12 mouse cellular contexts compared by ENCODE assay signal in genomic region chr2:152056368-152057251, GRCm38 (mm10). TPM values are rescaled to one million over a fixed set of nuclear protein-coding genes. Genes with fewer than 3 reads are reported as not detected.
DNase-seq lines count a peak whose midpoint lies in the region; ATAC-seq and TF ChIP-seq lines count a peak whose summit lies in the region.
"Had no signal": no experiment of that assay in that cellular context is flagged by ENCODE, and none has a peak within 500 bp of the region (broad histone marks: within the 10 kb centered on the region; RNA-seq: fewer than 3 reads in every experiment).

No protein-coding gene starts in this region.

- H3K4me2 ChIP-seq in hindbrain, postnatal 0 days (ENCODE audit: low read depth, low read length), result no peak overlapping the region
- H3K4me2 ChIP-seq in intestine, embryonic 16.5 days (ENCODE audit: low read depth, low read length), result no peak overlapping the region
- H3K4me2 ChIP-seq: liver, embryonic 15.5 days had no signal

- no peak overlapping the region for H3K4me3 ChIP-seq in hindbrain, postnatal 0 days (ENCODE audit: low read length)
- H3K4me3 ChIP-seq in intestine, embryonic 16.5 days (ENCODE audit: low read length), result no peak overlapping the region
- H3K4me3 ChIP-seq: erythroblast, embryonic 14.5 days; liver, embryonic 15.5 days had no signal

- no peak overlapping the region for H3K9ac ChIP-seq in hindbrain, postnatal 0 days (replicated peaks; ENCODE audit: low read length)
- H3K9ac ChIP-seq in intestine, embryonic 16.5 days (ENCODE audit: low read depth, low read length), result no peak overlapping the region
- H3K9ac ChIP-seq: liver, embryonic 15.5 days had no signal

- peak; percentile 14 for DNase-seq in adrenal gland, postnatal 14 days
- DNase-seq in adrenal gland, adult 2 months, result no peak
- peak; percentile 56 for DNase-seq in 416B (ENCODE audit: low read depth)
- peak; percentile 94 to 96 for DNase-seq in cerebellum, postnatal 14 days
- peak; percentile 79 for DNase-seq in hindbrain, postnatal 0 days (ENCODE audit: low spot score)
- no peak for DNase-seq in retina, embryonic 14.5 days (ENCODE audit: low spot score)
- no peak for DNase-seq in adrenal gland, postnatal 10 days

- WGBS in hindbrain, postnatal 0 days, result 40% methylated on average over 20 of the region's 22 CpGs
- 66% methylated on average over 22 of the region's 22 CpGs for WGBS in intestine, embryonic 16.5 days

- H3K4me1 ChIP-seq in hindbrain, postnatal 0 days (ENCODE audit: insufficient read depth, low read length), result no peaks in the 10 kb centered on the region
- no peaks in the 10 kb centered on the region for H3K4me1 ChIP-seq in intestine, embryonic 16.5 days (ENCODE audit: control insufficient read depth, insufficient read depth, low read length)
- H3K4me1 ChIP-seq: liver, embryonic 15.5 days had no signal

- H3K27ac ChIP-seq in hindbrain, postnatal 0 days, result peak overlapping the region; percentile 56
- H3K27ac ChIP-seq in intestine, embryonic 16.5 days (ENCODE audit: low read length), result no peak overlapping the region
- H3K27ac ChIP-seq: liver, embryonic 15.5 days had no signal

- H3K36me3 ChIP-seq in hindbrain, postnatal 0 days (ENCODE audit: insufficient read depth, low read length), result no peaks in the 10 kb centered on the region
- H3K36me3 ChIP-seq in intestine, embryonic 16.5 days (ENCODE audit: control insufficient read depth, insufficient read depth, low read length), result no peaks in the 10 kb centered on the region
- H3K36me3 ChIP-seq: liver, embryonic 15.5 days had no signal

- ATAC-seq in hindbrain, postnatal 0 days, result peak; percentile 87
- no peak for ATAC-seq in intestine, embryonic 16.5 days
- ATAC-seq: Patski had no signal

- no peak for TF ChIP-seq CTCF in hindbrain, postnatal 0 days (IDR thresholded peaks at IDR 0.05; ENCODE audit: low read depth)

- H3K27me3 ChIP-seq in hindbrain, postnatal 0 days (ENCODE audit: insufficient read depth, low read length), result no peaks in the 10 kb centered on the region
- H3K27me3 ChIP-seq in intestine, embryonic 16.5 days (replicated peaks; ENCODE audit: control insufficient read depth, insufficient read depth, low read length), result peaks cover 8% of the 10 kb centered on the region; the same call in 1 of the 2 replicates

- no peaks in the 10 kb centered on the region for H3K9me3 ChIP-seq in hindbrain, postnatal 0 days (ENCODE audit: low read length)
- no peaks in the 10 kb centered on the region for H3K9me3 ChIP-seq in intestine, embryonic 16.5 days (ENCODE audit: control insufficient read depth, low read length)
- H3K9me3 ChIP-seq: liver, embryonic 15.5 days had no signal

RNA-seq across cellular contexts. Expression of gene Scrt2, which starts 24.7 kb away (rescaled TPM):
- 0.30 and 0.33 TPM in 2 replicates for total RNA-seq in adrenal gland, postnatal 14 days (2021)
- under 1 TPM; 0.21 to 0.35 TPM for total RNA-seq in adrenal gland, adult 2 months (2021)
- polyA plus RNA-seq in adrenal gland, adult 2 months (2012; rRNA removed), result 0.27 and 0.36 TPM in 2 replicates
- total RNA-seq in hindbrain, postnatal 0 days (2014; rRNA removed), result 13.3 and 18.4 TPM in 2 replicates
- polyA plus RNA-seq in hindbrain, postnatal 0 days (2015; fragmentation: Nextera tagmentation; extraction: Ambion mirVana), result 4.1 and 4.4 TPM in 2 replicates
- total RNA-seq in adrenal gland, postnatal 10 days (2021), result under 1 TPM; 0.21 to 0.27 TPM
- not detected in 2 replicates for polyA plus RNA-seq in intestine, embryonic 16.5 days (2015; fragmentation: Nextera tagmentation; extraction: Ambion mirVana)
- polyA plus RNA-seq: erythroblast, embryonic 14.5 days; heart, postnatal 0 days; liver, embryonic 15.5 days; Patski had no signal

RNA-seq across cellular contexts. Expression of gene Srxn1, which starts 48.7 kb away (rescaled TPM):
- 267 and 289 TPM in 2 replicates for total RNA-seq in adrenal gland, postnatal 14 days (2021)
- total RNA-seq in adrenal gland, adult 2 months (2021), result 100 to 1,000 TPM; 188 to 772 TPM
- 315 and 608 TPM in 2 replicates for polyA plus RNA-seq in adrenal gland, adult 2 months (2012; rRNA removed)
- total RNA-seq in hindbrain, postnatal 0 days (2014; rRNA removed), result 51.7 and 54.5 TPM in 2 replicates
- polyA plus RNA-seq in hindbrain, postnatal 0 days (2015; fragmentation: Nextera tagmentation; extraction: Ambion mirVana), result 26.4 and 26.8 TPM in 2 replicates
- total RNA-seq in adrenal gland, postnatal 10 days (2021), result 100 to 1,000 TPM in 1 of 2 experiments, 10 to 100 TPM in 1; 48.5 to 177 TPM
- polyA plus RNA-seq in intestine, embryonic 16.5 days (2015; fragmentation: Nextera tagmentation; extraction: Ambion mirVana), result 34.9 and 43.6 TPM in 2 replicates

Comparison
In these comparisons a context has a peak if more than half of its experiments do, and no peak if none do; other contexts are left out.
1. DNase-seq: peak in adrenal gland, postnatal 14 days (single experiment), 416B (single experiment), cerebellum, postnatal 14 days (2 of 2) and hindbrain, postnatal 0 days (single experiment); none in adrenal gland, adult 2 months (single experiment), retina, embryonic 14.5 days (single experiment) and adrenal gland, postnatal 10 days (single experiment).
2. RNA of gene Scrt2, which starts 24.7 kb away (total RNA-seq): 13.3 to 18.4 TPM in hindbrain, postnatal 0 days; 0.21 to 0.35 TPM in adrenal gland, adult 2 months, 0.30 to 0.33 TPM in adrenal gland, postnatal 14 days and 0.21 to 0.27 TPM in adrenal gland, postnatal 10 days; every median in the first group is over 10 times any median in the second.